Mouse (Mus musculus): ENCODE measurements around the gene Zdhhc24.
"Not testable (repeated sequence)": the region's sequence is repeated elsewhere in the genome, so short reads cannot be mapped to it uniquely, and the experiment has no call there.

Gene Zdhhc24

GRCm38 (mm10) chr19:4878405-4879323 is at the start of gene Zdhhc24:
Zdhhc24 (plus strand) TSS chr19:4878668.
- peak; percentile 100 for DNase-seq

- peak; percentile 95 for DNase-seq
These were observed 49.3 kb upstream of the Zdhhc24 start for GRCm38 (mm10) chr19:4829156-4829555.

GRCm38 (mm10) chr19:4833977-4834376 is 44.5 kb upstream of the Zdhhc24 start:
- no peak for DNase-seq

DNA sequence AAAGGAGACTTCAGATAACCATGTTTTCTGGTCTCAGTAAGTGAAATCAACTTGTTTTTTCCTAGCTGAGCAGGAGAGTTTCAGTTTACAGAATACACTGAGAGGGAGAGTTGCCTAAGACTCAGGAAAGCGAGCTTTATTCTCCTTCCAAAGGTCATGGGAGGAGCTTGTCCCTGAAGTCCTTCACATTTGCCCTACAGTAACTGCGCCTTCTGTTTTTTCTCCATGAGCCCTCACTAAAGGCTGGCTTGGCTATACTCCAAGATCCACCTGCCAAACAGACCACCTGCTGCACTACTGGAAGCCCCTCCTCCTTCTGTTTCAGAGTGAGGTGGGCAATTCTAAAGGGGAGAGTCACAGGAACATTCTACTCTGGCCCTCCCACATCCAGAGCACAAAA is 42.4 kb upstream of the Zdhhc24 start:
- no peak for DNase-seq

DNA sequence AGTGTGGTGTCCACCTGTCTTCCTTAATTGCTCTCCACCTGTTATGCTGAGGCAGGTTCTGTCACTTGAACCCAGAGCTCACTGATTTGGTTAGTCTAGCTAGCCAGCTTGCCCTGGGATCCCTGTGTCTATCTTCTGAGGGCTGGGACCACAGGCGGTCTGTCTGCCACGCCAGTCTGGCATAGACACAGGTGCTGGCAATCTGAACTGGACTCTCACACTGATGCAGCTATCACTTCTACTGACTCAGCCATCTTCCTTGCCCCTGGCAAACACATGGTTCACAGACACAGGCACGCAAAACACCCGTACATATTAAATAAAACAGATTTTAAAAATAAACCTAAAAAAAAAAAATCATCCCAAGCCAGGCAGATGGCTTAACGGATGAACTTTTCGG is 41.4 kb upstream of the Zdhhc24 start:
- DNase-seq: no peak

DNA sequence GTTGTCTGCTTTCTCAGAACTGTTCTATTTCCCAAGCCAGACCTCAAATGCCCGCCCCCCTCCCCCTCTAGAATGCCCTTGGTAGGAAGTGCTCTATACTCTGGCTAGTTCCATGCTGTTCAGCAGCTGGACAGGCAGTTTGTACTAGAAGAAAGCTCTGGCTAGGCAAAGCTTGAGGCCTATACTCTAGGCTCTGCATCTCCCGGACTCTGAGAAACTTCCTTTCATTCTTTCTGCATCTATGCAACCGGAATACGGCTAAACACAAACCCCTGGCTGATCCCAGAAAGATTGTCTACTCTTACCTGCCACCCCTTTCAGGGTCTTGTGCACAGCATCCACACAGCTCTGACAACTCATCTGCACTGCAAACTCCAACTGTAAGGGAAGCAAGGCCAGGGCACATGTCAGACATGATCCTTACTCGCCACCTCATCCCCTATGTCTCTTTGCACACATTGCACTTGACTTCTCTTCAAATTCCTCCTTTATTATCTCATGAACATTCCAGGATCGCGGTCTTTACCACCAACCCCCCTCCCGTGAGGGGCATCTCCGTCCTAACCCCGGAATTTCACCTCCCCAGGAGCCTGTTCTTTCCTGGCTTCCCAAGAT is 39.8 kb upstream of the Zdhhc24 start:
- DNase-seq: no peak

DNA sequence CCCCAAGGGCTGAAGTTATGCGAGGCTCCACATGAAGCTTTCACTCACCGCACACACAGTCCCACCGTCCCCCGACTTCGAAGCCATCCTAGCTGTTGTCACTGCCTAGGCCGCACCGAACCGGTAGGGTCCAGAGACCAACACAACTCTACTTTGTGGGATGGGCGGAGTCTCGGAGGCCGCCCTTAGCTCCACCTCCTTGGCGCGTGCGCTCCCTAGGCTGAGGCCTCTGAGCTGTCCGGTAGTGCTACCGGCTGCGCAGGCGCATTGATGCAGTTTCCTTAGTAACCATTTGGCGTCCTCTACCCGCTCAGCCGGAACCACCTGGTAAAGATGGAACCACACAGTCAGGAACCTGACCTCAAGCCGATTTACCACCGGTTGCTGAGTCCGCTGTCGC is 39.3 kb upstream of the Zdhhc24 start, which contains the start of the genes Ccs and Ccdc87:
TSS of gene Ccs (minus strand) at position 184 of the 400 bp plus-strand sequence.
TSS of gene Ccdc87 (plus strand) at position 218 of the 400 bp plus-strand sequence.
- DNase-seq: peak; percentile 100

DNA sequence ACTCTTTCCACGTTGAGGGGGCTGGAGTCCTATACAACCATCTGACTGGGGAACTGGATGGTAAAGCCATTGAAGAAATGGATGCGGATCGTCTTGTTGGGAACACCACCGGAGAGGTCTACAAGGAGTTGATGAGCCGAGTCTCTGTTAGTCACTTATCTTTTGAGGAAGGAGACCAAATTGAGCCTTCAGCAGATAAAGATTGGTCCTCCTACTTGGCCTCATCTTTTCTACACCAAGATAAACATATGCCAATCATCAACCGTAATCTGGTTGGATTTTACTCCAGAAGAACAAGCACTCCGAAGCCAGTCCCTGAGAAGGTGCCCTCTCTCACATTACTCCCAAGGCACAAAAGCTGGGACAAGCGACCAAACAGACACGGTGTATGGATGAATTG is 37.6 kb upstream of the Zdhhc24 start:
- no peak for DNase-seq

GRCm38 (mm10) chr19:4842611-4843010 is 35.9 kb upstream of the Zdhhc24 start:
- no peak for DNase-seq

DNA sequence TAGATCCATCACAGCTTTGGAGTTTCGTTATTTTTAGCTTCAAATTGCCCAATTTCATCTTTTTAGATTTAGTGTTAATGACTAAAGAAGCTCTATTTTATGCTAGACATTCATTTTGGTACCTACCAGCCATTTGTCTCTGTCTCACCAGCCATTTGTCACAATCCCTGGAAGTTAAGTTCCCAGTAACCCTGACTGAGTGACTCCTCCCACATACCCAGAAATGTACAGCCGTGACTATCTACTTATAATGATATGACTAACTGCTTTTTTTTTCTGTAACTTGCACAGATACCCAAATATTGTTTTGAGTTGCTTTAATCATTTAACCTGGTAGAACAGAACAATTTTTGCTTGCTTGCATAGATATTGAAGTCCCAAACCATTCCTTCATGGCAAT is 32.6 kb upstream of the Zdhhc24 start:
- no peak for DNase-seq

DNA sequence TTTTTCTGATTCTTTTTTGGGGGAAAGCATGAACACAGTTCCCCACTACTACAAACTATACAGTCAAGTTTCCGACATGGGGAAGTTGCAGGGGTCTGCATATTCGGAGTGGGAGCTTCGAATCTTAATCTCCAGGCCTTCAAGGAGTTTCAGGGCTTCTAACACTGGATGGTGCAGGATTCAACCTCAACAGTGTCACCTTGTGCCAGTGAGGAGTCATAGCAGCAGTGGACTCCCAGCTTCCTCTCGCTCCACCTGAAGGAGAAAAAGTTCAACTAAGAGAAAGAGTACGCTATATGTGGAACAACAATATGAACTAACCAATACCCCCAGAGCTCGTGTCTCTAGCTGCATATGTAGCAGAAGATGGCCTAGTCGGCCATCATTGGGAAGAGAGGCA is 31.0 kb upstream of the Zdhhc24 start:
- no peak for DNase-seq

DNA sequence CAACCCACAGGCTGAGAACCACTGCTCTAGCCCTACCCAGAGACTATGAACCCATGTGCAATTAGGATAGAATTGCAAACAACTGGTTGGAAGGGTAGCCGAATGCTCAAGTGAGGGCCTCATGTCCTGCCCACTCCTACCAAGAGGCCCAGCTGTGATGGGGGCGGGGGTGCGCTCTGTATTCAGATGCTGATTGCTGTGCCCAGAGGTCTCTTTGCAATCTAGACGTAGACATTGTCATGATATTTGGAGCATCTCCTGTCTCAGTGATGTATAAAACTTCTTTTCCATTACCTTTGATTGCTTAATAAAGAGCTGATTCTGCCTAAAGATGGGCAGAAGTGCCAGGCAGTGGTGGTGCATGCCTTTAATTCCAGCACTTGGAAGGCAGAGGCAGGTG is 28.7 kb upstream of the Zdhhc24 start:
- no peak for DNase-seq

DNA sequence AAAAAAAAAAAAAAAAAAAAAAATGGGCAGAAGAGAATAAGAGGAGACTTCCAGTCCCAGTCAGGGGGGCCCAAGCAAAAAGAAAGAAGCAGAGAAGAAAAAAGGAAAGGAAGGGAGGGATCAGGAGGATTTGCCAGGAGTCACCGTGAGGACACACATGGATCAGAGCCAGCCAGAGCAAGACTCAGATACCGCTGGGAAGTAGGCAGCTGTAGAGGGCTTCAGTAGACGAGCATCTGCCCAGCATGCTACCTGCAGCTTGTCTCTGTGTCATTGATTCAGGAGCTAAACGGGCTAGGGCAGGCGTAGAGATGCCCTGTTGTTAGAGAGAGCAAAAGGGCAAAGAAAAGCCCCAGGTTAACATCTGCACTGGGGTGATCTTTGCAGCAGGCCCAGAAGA is 28.2 kb upstream of the Zdhhc24 start:
- DNase-seq: no peak

DNA sequence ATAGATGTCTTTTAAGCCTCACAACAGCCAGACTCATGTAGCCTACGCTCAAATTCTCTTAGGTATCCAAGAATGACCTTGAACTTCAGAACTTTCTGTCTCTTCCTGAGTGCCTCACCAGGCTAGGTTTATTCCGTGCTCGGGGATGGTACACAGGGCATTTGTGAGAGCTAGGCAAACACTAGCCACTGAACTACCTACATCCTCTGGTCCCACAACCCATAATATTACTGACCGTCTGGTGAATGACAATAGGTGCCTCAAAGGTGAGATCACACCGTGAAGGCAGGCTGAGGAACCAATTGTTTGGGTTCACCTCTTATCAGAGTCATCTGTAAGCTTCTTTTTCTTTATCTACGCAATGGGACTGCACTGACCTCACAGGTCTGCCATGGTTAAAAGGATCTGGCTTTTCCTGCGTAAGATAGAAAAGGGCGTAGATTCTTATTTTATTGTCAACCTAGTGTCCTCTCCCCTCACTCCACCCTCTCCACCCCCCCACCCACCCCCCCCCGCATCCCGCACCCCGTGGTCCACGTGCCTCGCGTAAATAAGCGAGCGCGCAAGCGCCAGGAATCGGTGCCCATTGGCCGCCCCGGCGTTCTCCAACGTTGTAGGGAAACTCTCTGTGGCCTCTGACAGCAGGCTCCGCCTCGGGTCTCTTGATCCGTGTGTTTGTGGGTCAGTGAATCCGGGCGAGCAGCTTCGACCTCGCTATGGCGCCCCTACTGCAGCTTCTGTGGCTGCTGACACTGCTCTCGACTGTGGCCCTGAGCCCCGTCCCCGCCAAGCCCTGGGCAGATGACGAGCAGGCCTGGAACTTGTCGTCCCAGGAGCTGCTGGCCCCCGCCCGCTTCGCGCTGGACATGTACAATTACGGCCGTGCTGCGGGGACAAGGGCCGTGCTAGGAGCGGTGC is 23.7 kb upstream of the Zdhhc24 start, which contains the start of gene Ctsf:
TSS of gene Ctsf (plus strand) at position 579 of the 918 bp plus-strand sequence.
- peak; percentile 99 for DNase-seq

DNA sequence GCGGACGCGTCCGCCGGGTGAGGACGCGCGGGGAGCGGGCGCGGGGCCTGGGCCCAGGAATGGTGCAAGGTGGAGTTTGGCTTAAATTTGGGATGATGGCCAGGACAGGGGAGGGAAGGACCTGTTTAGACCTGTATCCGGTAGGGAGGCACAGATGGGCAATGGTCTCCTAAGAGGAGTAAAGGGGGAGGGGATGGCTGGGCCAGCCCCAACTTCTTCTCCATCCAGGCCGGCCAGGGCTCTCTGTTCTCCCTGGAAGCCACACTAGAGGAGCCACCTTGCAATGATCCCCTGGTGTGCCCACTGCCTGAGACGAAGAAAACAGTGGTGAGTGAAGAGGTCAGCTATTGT is 23.0 kb upstream of the Zdhhc24 start:
- DNase-seq: no peak

GRCm38 (mm10) chr19:4855951-4856350 is 22.5 kb upstream of the Zdhhc24 start:
- DNase-seq: no peak

GRCm38 (mm10) chr19:4859081-4859480 is 19.4 kb upstream of the Zdhhc24 start:
- no peak for DNase-seq

GRCm38 (mm10) chr19:4863048-4863447 is 15.4 kb upstream of the Zdhhc24 start:
- no peak for DNase-seq

GRCm38 (mm10) chr19:4865147-4865546 is 13.3 kb upstream of the Zdhhc24 start:
- DNase-seq: no peak

DNA sequence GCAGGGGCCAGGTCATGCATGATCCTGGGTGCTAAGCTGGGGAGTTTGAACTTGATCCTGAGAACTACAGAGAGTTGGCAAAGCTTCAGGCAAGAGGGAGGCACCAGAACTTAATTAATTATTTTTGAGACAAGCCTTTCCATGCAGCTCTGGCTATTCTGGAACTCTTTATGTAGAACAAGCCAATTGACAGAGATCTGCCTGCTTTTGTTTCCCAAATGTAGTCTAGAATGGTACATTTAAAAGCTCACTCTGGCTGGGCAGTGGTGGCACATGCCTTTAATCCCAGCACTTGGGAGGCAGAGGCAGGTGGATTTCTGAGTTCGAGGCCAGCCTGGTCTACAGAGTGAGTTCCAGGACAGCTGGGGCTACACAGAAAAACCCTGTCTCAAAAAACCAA is 3.9 kb upstream of the Zdhhc24 start:
- not testable (repeated sequence) for DNase-seq

GRCm38 (mm10) chr19:4876241-4876640 is 2.2 kb upstream of the Zdhhc24 start:
- DNase-seq: no peak

- DNase-seq: no peak
These were observed 1.7 kb upstream of the Zdhhc24 start for GRCm38 (mm10) chr19:4876755-4877154.

DNA sequence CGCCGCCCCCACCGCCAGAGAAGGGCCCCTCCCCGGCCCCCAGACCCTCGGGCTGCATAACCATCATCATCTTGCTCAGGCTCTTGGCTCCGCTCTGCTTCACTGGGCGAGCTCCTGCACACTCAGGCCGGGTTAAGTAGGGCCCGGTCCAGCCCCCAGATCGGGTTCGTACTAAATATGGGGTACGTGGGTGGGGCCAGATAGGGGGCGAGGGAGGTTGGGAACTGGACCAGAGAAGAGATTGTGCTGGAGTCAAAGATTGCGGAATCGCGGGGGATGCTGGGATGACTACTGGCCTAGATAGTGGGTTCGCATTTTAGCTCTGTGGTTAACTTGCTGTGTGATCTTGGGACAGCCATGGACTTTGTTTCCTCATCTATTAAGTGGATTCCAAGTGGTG is 683 bp upstream of the Zdhhc24 start, which contains the start of gene Actn3:
TSS of gene Actn3 (minus strand) at position 125 of the 400 bp plus-strand sequence.
- DNase-seq: peak; percentile 97

Data from heart, adult 11 months (tissue).